Comparison of ENCODE assay signal across 17 mouse cellular contexts in genomic region chr4:29820141-29820540, GRCm38 (mm10).
"Had no signal": no experiment of that assay in that cellular context is flagged by ENCODE, and none has a peak within 500 bp of the region (broad histone marks: within the 10 kb centered on the region; RNA-seq: fewer than 3 reads in every experiment).

No protein-coding gene starts in this region.

- H3K9ac ChIP-seq: limb, embryonic 12.5 days; liver, embryonic 13.5 days; liver, postnatal 0 days; lung, embryonic 15.5 days; stomach, embryonic 15.5 days had no signal

- H3K4me1 ChIP-seq: limb, embryonic 12.5 days; liver, embryonic 13.5 days; lung, embryonic 15.5 days; megakaryocyte, embryonic 14.5 days; stomach, embryonic 15.5 days had no signal

- H3K27me3 ChIP-seq: limb, embryonic 12.5 days; liver, embryonic 13.5 days; lung, embryonic 15.5 days; megakaryocyte, embryonic 14.5 days; stomach, embryonic 15.5 days had no signal

- H3K4me3 ChIP-seq: left cerebral cortex, adult 2 months; limb, embryonic 12.5 days; liver, embryonic 13.5 days; lung, embryonic 15.5 days; megakaryocyte, embryonic 14.5 days; stomach, embryonic 15.5 days had no signal

- H3K9me3 ChIP-seq: limb, embryonic 12.5 days; liver, embryonic 13.5 days; lung, embryonic 15.5 days; megakaryocyte, embryonic 14.5 days; stomach, embryonic 15.5 days had no signal

- H3K27ac ChIP-seq: left cerebral cortex, adult 2 months; limb, embryonic 12.5 days; liver, embryonic 13.5 days; lung, embryonic 15.5 days; macrophage; stomach, embryonic 15.5 days had no signal

- H3K36me3 ChIP-seq: limb, embryonic 12.5 days; liver, embryonic 13.5 days; lung, embryonic 15.5 days; stomach, embryonic 15.5 days had no signal

- H3K4me2 ChIP-seq: limb, embryonic 12.5 days; liver, embryonic 13.5 days; lung, embryonic 15.5 days; midbrain, embryonic 11.5 days; stomach, embryonic 15.5 days had no signal

- DNase-seq: kidney, postnatal 10 days; kidney, postnatal 4 days; liver; liver, embryonic 13.5 days; liver, postnatal 0 days; lung, postnatal 14 days; right cerebral cortex, postnatal 14 days; thymus, adult 2 months; thymus, postnatal 36 days had no signal

- ATAC-seq: liver, postnatal 0 days; midbrain, embryonic 16.5 days had no signal
